Mouse (Mus musculus) heart, postnatal 10 days (tissue): ENCODE measurements around the gene Sh3gl3. TPM values are rescaled to one million over a fixed set of nuclear protein-coding genes. Genes with fewer than 3 reads are reported as not detected.

Source experiments
- DNase-seq, 2 experiments: peaks; one replicate each; pipeline ENCODE4 v3.0.0; 2021
- intact Hi-C: fragments of 180-260 bp; cut with DNase I; formaldehyde crosslinking; loops from one replicate; pipeline ENCODE4 v1.15.1; 2025
- total RNA-seq, 2 experiments: library from RNA; stranded (reverse); gene quantifications; 2 replicates each; pipeline ENCODE4 v1.2.3; 2021

Gene Sh3gl3
- total RNA-seq, 2 experiments from 2014 or later = 1.1 to 1.7 TPM

DNA sequence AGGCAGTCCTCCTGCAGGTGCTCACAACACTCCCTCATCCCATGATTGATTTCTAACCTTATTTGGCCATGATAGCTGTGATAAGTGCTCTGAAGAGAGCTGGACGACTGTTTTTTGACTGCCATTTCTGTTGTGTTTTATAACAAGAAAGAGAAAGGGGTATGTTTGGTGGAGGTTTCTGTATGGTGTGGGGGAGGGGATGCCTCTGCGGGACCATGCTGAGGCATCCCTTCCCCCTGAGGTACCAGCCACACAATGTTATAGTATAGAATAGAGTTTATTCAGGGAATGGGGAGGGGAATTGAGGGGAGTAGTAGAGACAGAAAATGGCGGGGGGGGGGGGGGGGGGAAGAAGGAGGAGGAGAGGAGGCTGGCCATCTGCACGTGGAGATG lies 61.3 kb downstream of the Sh3gl3 start:
- DNase-seq = no peak
- intact Hi-C loops = no loop called here

DNA sequence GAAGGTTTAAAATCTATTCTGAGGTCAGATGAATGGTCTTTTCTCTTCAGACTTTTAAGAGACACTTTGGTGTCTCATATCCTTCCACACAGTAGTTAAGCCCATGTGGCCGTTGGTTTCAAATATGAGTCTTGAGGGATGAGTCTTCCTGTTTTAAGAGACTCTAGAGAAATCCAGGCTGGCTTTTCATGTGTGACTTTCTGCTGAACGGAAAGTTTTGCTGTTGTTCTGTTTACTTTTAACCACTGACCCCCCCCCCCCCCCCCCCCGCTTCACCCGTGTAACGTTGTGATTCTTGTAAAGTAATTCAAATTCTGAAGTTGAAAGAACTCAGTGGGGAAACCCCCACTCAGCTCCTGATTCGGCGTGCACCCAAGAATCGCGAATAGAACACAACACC lies 61.8 kb downstream of the Sh3gl3 start:
- intact Hi-C loops = no loop called here

GRCm38 (mm10) chr7:82236152-82236898 lies 62.7 kb downstream of the Sh3gl3 start:
- no peak for DNase-seq
- intact Hi-C loops = no loop called here

More for the DNA sequence above, 61.8 kb downstream of the Sh3gl3 start:
- DNase-seq = no peak

- intact Hi-C loops = no loop called here
- no peak for DNase-seq
Observed at GRCm38 (mm10) chr7:82236899-82237162, 63.2 kb downstream of the Sh3gl3 start.

- no peak for DNase-seq
- intact Hi-C loops = no loop called here
Observed at GRCm38 (mm10) chr7:82240424-82241240, 67.0 kb downstream of the Sh3gl3 start.

GRCm38 (mm10) chr7:82244701-82245100 lies 71.1 kb downstream of the Sh3gl3 start:
- DNase-seq = no peak
- intact Hi-C loops = no loop called here

DNA sequence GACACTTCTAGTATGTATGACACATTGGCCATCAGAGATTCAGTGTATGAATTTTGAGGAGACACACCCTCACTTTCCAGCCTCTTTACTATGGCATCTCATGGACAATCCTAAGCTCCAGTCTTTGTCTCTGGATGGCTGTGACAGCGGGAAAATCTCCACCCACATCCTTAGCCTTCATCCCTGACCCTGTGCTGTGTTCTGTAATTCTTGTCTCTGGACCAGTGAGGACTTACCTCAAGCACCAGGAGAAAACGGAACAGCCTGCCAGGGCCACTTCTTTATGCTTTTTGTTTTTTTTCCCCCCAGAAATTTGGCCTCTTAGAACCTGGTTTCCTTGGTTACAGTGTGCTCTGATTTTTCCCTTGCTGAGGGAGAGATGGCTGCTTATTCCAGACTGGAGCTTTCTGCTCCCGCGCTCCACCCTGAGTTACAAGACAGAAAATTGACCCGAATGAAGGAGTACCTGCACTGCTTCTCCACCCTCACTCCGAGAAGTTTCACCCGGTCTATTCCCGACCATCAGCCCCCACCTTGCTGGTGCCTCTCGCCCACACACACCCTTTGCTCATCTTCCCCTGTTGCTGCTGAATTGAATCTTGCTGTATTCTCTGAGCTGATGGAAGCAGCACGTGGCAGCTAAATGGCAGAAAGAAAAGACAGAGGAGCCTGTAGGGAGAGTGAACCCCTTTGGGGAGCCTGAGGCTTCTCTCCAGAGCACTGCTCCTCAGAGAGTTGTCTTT lies 75.5 kb downstream of the Sh3gl3 start:
- intact Hi-C loops = no loop called here
- DNase-seq = no peak

GRCm38 (mm10) chr7:82253309-82253708 lies 79.7 kb downstream of the Sh3gl3 start:
- intact Hi-C loops = no loop called here
- DNase-seq = no peak

GRCm38 (mm10) chr7:82256936-82257335 lies 83.3 kb downstream of the Sh3gl3 start:
- intact Hi-C loops = no loop called here
- no peak for DNase-seq

DNA sequence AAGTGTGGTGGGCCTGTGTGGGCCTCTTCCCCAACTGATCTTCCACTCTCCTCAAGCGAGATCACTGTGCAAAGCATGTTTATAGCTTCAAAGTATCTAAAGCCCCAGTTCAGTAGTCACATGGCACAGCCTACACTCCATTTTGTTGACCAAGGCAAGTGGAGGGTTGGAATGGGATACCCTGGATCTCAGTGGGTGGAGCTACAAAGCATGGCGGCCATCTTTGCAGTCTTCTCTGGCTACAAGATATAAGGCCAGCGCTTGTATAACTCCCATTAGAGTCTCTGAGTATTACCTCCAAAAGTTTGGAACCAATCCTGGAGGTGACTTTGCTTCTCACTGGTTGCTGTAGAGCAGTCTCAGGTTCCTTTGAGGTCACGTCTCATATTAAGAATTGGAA lies 83.9 kb downstream of the Sh3gl3 start:
- intact Hi-C loops = no loop called here
- no peak for DNase-seq

DNA sequence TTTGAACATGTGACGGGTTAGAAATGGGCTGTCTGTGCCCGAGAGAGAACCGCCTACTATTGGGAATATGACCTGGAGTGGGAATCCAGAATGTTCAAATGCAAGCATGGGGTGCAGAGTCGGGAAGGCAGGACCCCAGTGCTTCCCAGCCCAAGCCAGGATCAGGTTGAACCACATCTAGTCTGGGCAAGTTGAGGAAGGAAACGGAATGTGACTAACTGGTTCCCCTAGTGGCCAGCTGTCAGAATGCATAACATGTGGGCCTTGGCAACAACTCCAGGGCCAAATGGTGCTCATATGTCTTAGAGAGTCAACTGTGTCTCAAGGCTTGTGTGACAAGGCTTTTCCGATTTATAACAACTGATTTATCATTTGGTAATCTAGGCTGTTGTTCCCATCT lies 86.6 kb downstream of the Sh3gl3 start:
- peak; percentile 34 to 48 for DNase-seq
- intact Hi-C loops = no loop called here

- intact Hi-C loops = loop anchor here (1.0 kb wide), 1 partner anchor 142 kb away; no protein-coding TSS in a partner anchor
- DNase-seq = peak; percentile 68 to 72
Observed at GRCm38 (mm10) chr7:82263141-82263540, 89.5 kb downstream of the Sh3gl3 start.

DNA sequence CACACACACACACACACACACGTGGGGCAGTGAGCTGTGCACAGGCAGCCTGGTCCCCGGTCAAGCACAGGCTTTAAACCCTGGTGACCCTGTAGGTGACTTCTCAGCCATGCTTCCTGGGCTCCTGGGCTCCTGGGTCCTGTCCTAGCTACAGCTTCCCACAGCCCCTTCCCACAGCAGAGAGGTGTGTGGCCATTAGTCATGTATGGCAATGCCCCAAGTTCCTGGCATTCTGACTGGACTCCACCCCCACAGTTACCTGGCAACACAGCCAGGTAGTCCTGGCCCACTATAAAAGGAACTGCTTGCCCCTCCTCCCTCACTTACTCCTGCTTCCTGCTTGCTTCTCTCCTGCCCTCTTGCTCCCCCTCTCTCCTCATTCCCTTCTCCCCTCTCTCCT lies 90.5 kb downstream of the Sh3gl3 start:
- no peak for DNase-seq
- intact Hi-C loops = loop anchor here (1.0 kb wide), 1 partner anchor 306 kb away; no protein-coding TSS in a partner anchor

DNA sequence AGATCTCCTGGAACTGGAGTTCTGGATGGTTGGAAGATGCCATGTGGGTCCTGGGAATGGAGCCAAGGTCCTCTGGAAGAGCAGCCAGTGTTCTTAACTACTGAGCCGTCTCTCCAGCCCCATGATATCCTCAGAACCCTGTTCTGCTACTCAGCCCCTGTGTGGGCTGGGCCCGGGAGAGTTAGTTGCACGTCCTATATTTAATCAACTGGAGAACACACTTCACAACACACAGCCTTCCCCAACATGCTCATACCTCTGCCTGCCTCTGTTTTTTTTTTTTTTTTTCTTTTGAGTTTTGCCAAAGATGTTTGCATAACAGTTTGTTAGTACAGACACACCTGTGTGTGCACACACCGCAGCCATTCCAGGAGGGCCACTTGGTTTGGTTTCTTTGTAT lies 91.7 kb downstream of the Sh3gl3 start:
- intact Hi-C loops = no loop called here
- DNase-seq = no peak

GRCm38 (mm10) chr7:82269948-82270347 lies 96.3 kb downstream of the Sh3gl3 start:
- intact Hi-C loops = loop anchor here (10.0 kb wide), 2 partner anchors 405 to 475 kb away; no protein-coding TSS in a partner anchor
- DNase-seq = no peak

DNA sequence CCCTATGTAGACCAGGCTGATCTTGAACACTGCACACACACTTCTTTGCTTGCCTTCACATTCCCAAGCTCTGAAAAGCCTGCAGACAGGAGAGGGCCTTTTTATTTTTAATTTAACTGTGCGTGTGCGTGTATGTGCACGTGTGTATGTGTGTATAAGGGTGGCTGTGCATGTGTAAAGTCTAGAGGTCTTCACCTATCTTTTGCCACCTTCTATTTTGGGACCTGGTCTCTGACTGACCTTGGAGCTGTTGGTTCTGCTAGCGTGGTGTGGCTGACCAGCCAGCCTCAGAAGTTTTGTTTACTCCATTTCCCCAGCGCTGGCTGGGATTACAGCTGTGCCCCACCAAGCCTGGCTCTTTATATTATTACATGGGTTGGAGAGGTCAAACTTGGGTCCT lies 98.1 kb downstream of the Sh3gl3 start:
- DNase-seq = no peak
- intact Hi-C loops = loop anchor here (10.0 kb wide), 2 partner anchors 407 to 477 kb away; no protein-coding TSS in a partner anchor

DNA sequence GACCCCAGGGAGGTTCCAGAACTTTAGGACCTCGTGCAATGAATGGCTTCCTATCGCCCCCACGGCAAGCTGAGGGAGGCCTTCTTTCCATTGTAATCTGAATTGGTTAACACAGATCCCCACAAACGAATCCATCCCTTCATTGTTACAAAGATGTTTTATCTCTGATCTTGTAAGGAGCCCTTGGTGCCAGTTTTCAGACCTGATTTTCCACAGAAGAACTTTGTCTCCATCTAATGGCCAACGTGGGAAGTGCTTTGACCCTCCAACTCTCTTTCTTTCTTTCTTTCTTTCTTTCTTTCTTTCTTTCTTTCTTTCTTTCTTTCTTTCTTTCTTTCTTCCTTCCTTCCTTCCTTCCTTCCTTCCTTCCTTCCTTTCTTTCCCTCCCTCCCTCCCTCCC lies 99.2 kb downstream of the Sh3gl3 start:
- intact Hi-C loops = loop anchor here (10.0 kb wide), 2 partner anchors 408 to 478 kb away; no protein-coding TSS in a partner anchor
- DNase-seq = peak; percentile 44 to 72

DNA sequence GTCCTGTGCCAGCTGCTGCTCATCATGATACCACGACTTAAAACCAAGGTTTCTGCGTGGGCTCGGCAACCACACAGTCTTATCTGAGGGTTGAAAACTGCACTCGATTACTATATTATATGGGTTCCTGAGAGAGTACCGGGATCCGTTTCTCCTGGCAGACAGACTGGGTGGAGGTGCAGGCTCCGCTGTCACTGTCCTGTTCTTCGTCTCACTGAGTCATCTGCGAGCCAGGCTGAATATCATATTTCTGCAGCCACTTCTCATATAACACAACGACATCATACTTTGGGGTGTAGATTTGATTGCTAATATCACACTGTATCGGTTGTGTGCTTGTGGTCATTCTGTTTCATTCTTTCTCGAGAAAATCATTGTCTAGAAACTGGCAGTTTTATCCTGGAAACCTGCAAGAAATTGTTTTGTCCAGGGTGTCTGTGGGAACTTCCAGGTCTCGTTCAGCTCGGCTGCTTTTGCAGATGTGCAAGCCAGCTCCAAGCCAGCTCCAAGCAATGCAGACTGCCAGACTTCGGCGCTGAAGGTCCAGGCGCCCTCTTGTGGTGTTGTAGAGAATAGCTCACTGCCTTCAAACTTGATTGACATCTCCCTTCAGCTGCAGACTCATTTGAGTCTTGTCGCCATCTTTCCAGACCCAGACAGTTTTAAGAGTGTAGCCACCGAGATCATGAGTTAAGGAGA lies 100.5 kb downstream of the Sh3gl3 start:
- DNase-seq = peak; percentile 69 to 77
- intact Hi-C loops = loop anchor here (1.0 to 10.0 kb wide), 4 partner anchors 315 to 479 kb away; no protein-coding TSS in a partner anchor

GRCm38 (mm10) chr7:82274975-82275374 lies 101.3 kb downstream of the Sh3gl3 start:
- intact Hi-C loops = loop anchor here (1.0 to 10.0 kb wide), 4 partner anchors 316 to 480 kb away; no protein-coding TSS in a partner anchor
- DNase-seq = no peak

- intact Hi-C loops = loop anchor here (2.0 to 10.0 kb wide), 3 partner anchors 317 to 481 kb away; no protein-coding TSS in a partner anchor
- no peak for DNase-seq
Observed at GRCm38 (mm10) chr7:82275529-82276204, 102.0 kb downstream of the Sh3gl3 start.
